In the genomic region with DNA sequence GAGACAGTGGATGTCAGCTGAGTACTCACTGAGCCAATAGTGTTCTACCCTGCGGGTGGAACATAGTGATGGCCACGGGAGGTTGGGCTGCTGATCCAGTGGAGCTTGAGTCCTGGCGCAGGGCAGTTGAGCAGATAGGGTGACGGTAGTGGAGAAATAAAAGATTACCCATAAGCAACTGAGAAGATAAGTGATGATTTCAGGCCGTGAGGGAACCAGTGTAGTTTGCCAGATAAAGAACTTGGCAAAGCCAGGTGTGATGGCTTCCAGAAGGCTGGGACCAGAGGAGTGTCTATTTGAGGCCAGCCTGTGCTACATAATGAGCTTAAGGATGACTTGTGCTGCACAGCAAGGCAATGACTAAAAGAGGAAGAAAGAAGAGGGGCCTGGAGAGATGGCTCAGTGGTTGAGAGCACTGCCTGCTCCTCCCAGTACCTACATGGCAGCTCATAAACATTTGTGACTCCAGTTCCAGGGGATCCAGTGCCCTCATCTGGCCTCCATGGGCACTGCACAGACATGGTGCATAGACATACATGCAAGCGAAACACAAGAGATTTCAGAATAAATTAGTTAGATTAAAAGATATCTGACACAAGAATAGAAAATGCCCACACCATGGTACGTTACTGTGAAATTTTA, we compare ENCODE assay signal across 9 mouse cellular contexts. TPM values are rescaled to one million over a fixed set of nuclear protein-coding genes. Genes with fewer than 3 reads are reported as not detected.
DNase-seq lines count a peak whose midpoint lies in the region; ATAC-seq and TF ChIP-seq lines count a peak whose summit lies in the region.
"Had no signal": no experiment of that assay in that cellular context is flagged by ENCODE, and none has a peak within 500 bp of the region (broad histone marks: within the 10 kb centered on the region; RNA-seq: fewer than 3 reads in every experiment).

No protein-coding gene starts in this region.

- intact Hi-C loops in left cerebral cortex, adult 2 months (cut with DNase I): loop anchor here (1.0 to 2.0 kb wide), 2 partner anchors 18 to 54 kb away; no protein-coding TSS in a partner anchor

- peak; percentile 67 for TF ChIP-seq CTCF in left cerebral cortex, adult 2 months (IDR thresholded peaks at IDR 0.05)

- no peak overlapping the region for H3K4me3 ChIP-seq in midbrain, embryonic 11.5 days (ENCODE audit: low read depth, low read length)
- H3K4me3 ChIP-seq in midbrain, embryonic 10.5 days: no peak overlapping the region
- no peak overlapping the region for H3K4me3 ChIP-seq in left cerebral cortex, adult 2 months
- H3K4me3 ChIP-seq: midbrain, embryonic 12.5 days had no signal

- no peaks in the 10 kb centered on the region for H3K9me3 ChIP-seq in midbrain, embryonic 11.5 days (ENCODE audit: control insufficient read depth, low read length)
- no peaks in the 10 kb centered on the region for H3K9me3 ChIP-seq in midbrain, embryonic 10.5 days (replicated peaks)
- H3K9me3 ChIP-seq: midbrain, embryonic 12.5 days had no signal

- peak; percentile 85 for DNase-seq in midbrain, embryonic 11.5 days (ENCODE audit: low spot score, missing footprints)
- no peak for DNase-seq in midbrain, embryonic 10.5 days (ENCODE audit: low spot score)
- peak; percentile 70 for DNase-seq in NIH3T3 (ENCODE audit: low read depth)
- peak; percentile 71 for DNase-seq in cerebellum, adult 9-11 months
- peak; percentile 37 to 57 for DNase-seq in left cerebral cortex, adult 2 months (ENCODE audit: extremely low spot score in 1 of 2, low spot score in 2 of 2)
- peak; percentile 19 to 36 for DNase-seq in monocyte, adult 2 months (ENCODE audit: low read depth in 1 of 2, low spot score in 2 of 2)
- peak; percentile 73 for DNase-seq in thymus, postnatal 4 days

- WGBS in midbrain, embryonic 11.5 days: 88% methylated on average over 7 of the region's 7 CpGs
- WGBS in midbrain, embryonic 10.5 days: 87% methylated on average over 7 of the region's 7 CpGs

- H3K27ac ChIP-seq in midbrain, embryonic 11.5 days (ENCODE audit: low read depth, low read length): no peak overlapping the region
- H3K27ac ChIP-seq in midbrain, embryonic 10.5 days (replicated peaks): no peak overlapping the region
- H3K27ac ChIP-seq in left cerebral cortex, adult 2 months: peak overlapping the region; percentile 9; the same call in 1 of the 2 replicates
- H3K27ac ChIP-seq: midbrain, embryonic 12.5 days had no signal

- no peak overlapping the region for H3K9ac ChIP-seq in midbrain, embryonic 11.5 days (ENCODE audit: low read length)
- H3K9ac ChIP-seq: midbrain, embryonic 12.5 days had no signal

- H3K27me3 ChIP-seq in midbrain, embryonic 11.5 days (ENCODE audit: control insufficient read depth, insufficient read depth, low read length): no peaks in the 10 kb centered on the region
- no peaks in the 10 kb centered on the region for H3K27me3 ChIP-seq in midbrain, embryonic 10.5 days (ENCODE audit: low read depth, poor library complexity, severe bottlenecking)
- H3K27me3 ChIP-seq: midbrain, embryonic 12.5 days had no signal

- H3K4me2 ChIP-seq in midbrain, embryonic 11.5 days: no peak overlapping the region
- H3K4me2 ChIP-seq: midbrain, embryonic 12.5 days had no signal

- H3K4me1 ChIP-seq in midbrain, embryonic 11.5 days (ENCODE audit: control insufficient read depth, insufficient read depth, low read length): no peaks in the 10 kb centered on the region
- H3K4me1 ChIP-seq in midbrain, embryonic 10.5 days: no peaks in the 10 kb centered on the region
- H3K4me1 ChIP-seq: midbrain, embryonic 12.5 days had no signal

- peaks cover 15% of the 10 kb centered on the region; the same call in 1 of the 2 replicates for H3K36me3 ChIP-seq in midbrain, embryonic 11.5 days (ENCODE audit: control insufficient read depth, insufficient read depth, low read length)
- peaks cover 62% of the 10 kb centered on the region for H3K36me3 ChIP-seq in midbrain, embryonic 10.5 days

- ATAC-seq in midbrain, embryonic 11.5 days (ENCODE audit: low FRiP score): no peak
- ATAC-seq in granulocyte monocyte progenitor cell, adult 5-6 weeks (replicated peaks; ENCODE audit: poor library complexity, severe bottlenecking): peak; percentile 75

RNA-seq across cellular contexts. Expression of a gene that starts 46.8 kb away (rescaled TPM):
- polyA plus RNA-seq in midbrain, embryonic 11.5 days (2014; fragmentation: Nextera tagmentation; extraction: Ambion mirVana): 8.0 and 9.7 TPM in 2 replicates
- 3.9 and 5.7 TPM in 2 replicates for polyA plus RNA-seq in midbrain, embryonic 10.5 days (2016; fragmentation: Nextera tagmentation; extraction: Ambion mirVana)
- 26.2 and 28.1 TPM in 2 replicates for total RNA-seq in granulocyte monocyte progenitor cell, adult 5-6 weeks (2014; fragmentation: Nextera tagmentation)
- 12.8 and 14.1 TPM in 2 replicates for total RNA-seq in granulocyte monocyte progenitor cell, adult 5-6 weeks (2017)
- 100 to 1,000 TPM; 186 to 205 TPM for total RNA-seq in left cerebral cortex, adult 2 months (2021)

Comparison
In these comparisons a context has a peak if more than half of its experiments do, and no peak if none do; other contexts are left out.
1. RNA of a gene that starts 46.8 kb away (total RNA-seq): 186 to 205 TPM in left cerebral cortex, adult 2 months; 12.8 to 28.1 TPM in granulocyte monocyte progenitor cell, adult 5-6 weeks; every median in the first group is over 4 times any median in the second.